ENCODE assay signal across 27 mouse cellular contexts in the genomic region with DNA sequence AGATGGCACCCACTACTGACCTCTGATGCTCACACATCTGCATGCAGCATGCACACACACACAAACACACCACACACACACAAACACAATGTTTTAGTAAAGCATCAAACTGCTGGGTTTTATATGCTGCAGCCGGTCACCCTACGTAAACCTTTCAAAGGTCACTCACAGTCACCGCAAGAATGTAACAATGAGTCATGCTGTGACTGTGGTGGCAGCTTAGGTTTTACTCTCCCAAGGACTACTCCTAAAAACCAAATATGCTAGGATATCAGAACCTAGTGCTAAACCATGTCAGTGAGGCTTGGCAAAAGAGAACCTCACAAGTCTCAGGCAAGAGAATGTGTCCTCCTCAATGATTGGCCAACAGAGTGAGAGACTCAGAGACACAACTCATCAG. TPM values are rescaled to one million over a fixed set of nuclear protein-coding genes. Genes with fewer than 3 reads are reported as not detected.
DNase-seq lines count a peak whose midpoint lies in the region; ATAC-seq lines count a peak whose summit lies in the region.
"Had no signal": no experiment of that assay in that cellular context is flagged by ENCODE, and none has a peak within 500 bp of the region (broad histone marks: within the 10 kb centered on the region; RNA-seq: fewer than 3 reads in every experiment).

No protein-coding gene starts in this region.

- no peak for ATAC-seq in CD4-positive, CD25-positive, alpha-beta regulatory T cell, adult 4 months
- ATAC-seq: forebrain, embryonic 16.5 days; hindbrain, postnatal 0 days; Patski had no signal

- peak; percentile 29 for DNase-seq in CD4-positive, CD25-positive, alpha-beta regulatory T cell, adult 2 months (ENCODE audit: low read depth, low spot score)
- DNase-seq in adrenal gland, postnatal 36 days = peak; percentile 54 to 56
- DNase-seq in adrenal gland, postnatal 4 days (ENCODE audit: low spot score in 2 of 2) = no peak
- peak; percentile 51 for DNase-seq in 416B (ENCODE audit: low read depth)
- no peak for DNase-seq in ovary, postnatal 10 days (ENCODE audit: low spot score)
- no peak for DNase-seq in yolk sac, embryonic 10.5 days (ENCODE audit: low spot score)
- DNase-seq: cerebellum, adult 18-20 months; cerebellum, adult 9-11 months; cerebellum, postnatal 36 days; gastrocnemius, postnatal 10 days; heart, adult 2 months; heart, postnatal 14 days; kidney, adult 11 months had no signal

RNA-seq across cellular contexts. Expression of a gene that starts 21.7 kb away (rescaled TPM):
- polyA plus RNA-seq in CD4-positive, CD25-positive, alpha-beta regulatory T cell, adult 4 months (2017; shearing (Covaris generic)) = 10 to 100 TPM; 12.1 to 15.9 TPM
- total RNA-seq in adrenal gland, postnatal 36 days (2021) = 10 to 100 TPM; 35.4 to 51.5 TPM
- total RNA-seq in adrenal gland, postnatal 4 days (2021) = 10 to 100 TPM; 37.1 to 53.9 TPM

RNA-seq across cellular contexts. Expression of a gene that starts 32.1 kb away (rescaled TPM):
- polyA plus RNA-seq in CD4-positive, CD25-positive, alpha-beta regulatory T cell, adult 4 months (2017; shearing (Covaris generic)) = under 1 TPM in 1 of 2 experiments, not detected in 1; 0.09 TPM
- under 1 TPM in 1 of 2 experiments, not detected in 1; 0.10 TPM for total RNA-seq in adrenal gland, postnatal 36 days (2021)
- total RNA-seq in adrenal gland, postnatal 4 days (2021) = under 1 TPM; 0.17 to 0.37 TPM
- total RNA-seq: CH12.LX; hematopoietic stem cell, adult 5-6 weeks; hindbrain, postnatal 0 days had no signal

RNA-seq across cellular contexts. Expression of a gene that starts 43.6 kb away (rescaled TPM):
- polyA plus RNA-seq in CD4-positive, CD25-positive, alpha-beta regulatory T cell, adult 4 months (2017; shearing (Covaris generic)) = not detected
- not detected for total RNA-seq in adrenal gland, postnatal 36 days (2021)
- total RNA-seq in adrenal gland, postnatal 4 days (2021) = not detected
- total RNA-seq: CH12.LX; gastrocnemius, postnatal 10 days; heart, adult 2 months; heart, postnatal 14 days; hematopoietic stem cell, adult 5-6 weeks; hindbrain, postnatal 0 days had no signal
- polyA plus RNA-seq: embryonic facial prominence, embryonic 13.5 days; forebrain, embryonic 12.5 days; forebrain, embryonic 16.5 days; frontal cortex, adult 2 months; gonadal fat pad, adult 2 months; heart, adult 2 months; heart, embryonic 11.5 days; heart, embryonic 15.5 days; hindbrain, embryonic 13.5 days; hindbrain, postnatal 0 days; intestine, embryonic 14.5 days; Patski had no signal

RNA-seq across cellular contexts. Expression of a gene that starts 57.3 kb away (rescaled TPM):
- polyA plus RNA-seq in CD4-positive, CD25-positive, alpha-beta regulatory T cell, adult 4 months (2017; shearing (Covaris generic)) = not detected
- total RNA-seq in adrenal gland, postnatal 36 days (2021) = under 1 TPM; 0.23 to 0.33 TPM
- total RNA-seq in adrenal gland, postnatal 4 days (2021) = under 1 TPM; 0.56 to 0.81 TPM
- total RNA-seq: CH12.LX; hematopoietic stem cell, adult 5-6 weeks had no signal
- polyA plus RNA-seq: forebrain, embryonic 16.5 days; Patski had no signal

Comparison
In these comparisons a context has a peak if more than half of its experiments do, and no peak if none do; other contexts are left out.
1. DNase-seq: peak in CD4-positive, CD25-positive, alpha-beta regulatory T cell, adult 2 months (single experiment), adrenal gland, postnatal 36 days (2 of 2) and 416B (single experiment); none in adrenal gland, postnatal 4 days (0 of 2), ovary, postnatal 10 days (single experiment) and yolk sac, embryonic 10.5 days (single experiment).